Mouse (Mus musculus) testis, adult 2 months (tissue): Measurements from ENCODE around the gene Nr2e3.

Experiments used
- CTCF ChIP-seq: fragments of 200-500 bp; IDR thresholded peaks from 2 replicates; pipeline ENCODE4 v1.5.1; 2012; ENCODE audit warnings: low read depth, mild to moderate bottlenecking, inconsistent platforms, low read length, moderate library complexity; ENCODE audit not compliant: control insufficient read depth, insufficient read depth, insufficient replicate concordance
- POLR2A ChIP-seq: fragments of 200-500 bp; IDR thresholded peaks from 2 replicates; pipeline ENCODE4 v1.6.1; 2012; ENCODE audit warnings: low read depth, mild to moderate bottlenecking, inconsistent platforms, low read length, moderate library complexity; ENCODE audit not compliant: control insufficient read depth

DNA sequence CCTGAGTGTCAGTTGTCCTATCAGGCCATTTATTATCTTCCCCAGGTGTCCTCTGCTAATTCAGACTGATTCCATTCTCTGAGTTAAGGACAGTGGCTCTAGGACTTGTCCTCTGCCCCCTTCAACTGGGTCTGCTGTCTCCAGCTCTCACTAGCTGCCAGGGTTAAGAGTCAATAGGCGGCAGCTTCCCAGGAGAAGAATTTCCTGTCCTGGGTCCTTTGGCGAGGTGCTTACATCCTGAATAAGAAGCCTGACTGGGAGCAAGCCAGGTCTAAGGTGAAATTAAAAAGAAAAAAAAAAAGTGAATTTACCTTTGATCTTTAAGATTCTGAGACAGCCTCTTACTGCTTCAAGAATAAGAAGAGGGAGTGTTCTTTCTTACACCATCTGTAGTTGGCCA is 20.8 kb downstream of the Nr2e3 start:
- no peak for TF ChIP-seq POLR2A
- TF ChIP-seq CTCF, result no peak
